In genomic region chr7:143506675-143507074, GRCm38 (mm10) we compare ENCODE assay signal across 10 mouse cellular contexts. TPM values are rescaled to one million over a fixed set of nuclear protein-coding genes. Genes with fewer than 3 reads are reported as not detected.
A peak's percentile ranks its signal among the peaks of the same experiment; 100 is the strongest.
DNase-seq lines count a peak whose midpoint lies in the region; ATAC-seq and TF ChIP-seq lines count a peak whose summit lies in the region.
"Had no signal": no experiment of that assay in that cellular context is flagged by ENCODE, and none has a peak within 500 bp of the region (broad histone marks: within the 10 kb centered on the region; RNA-seq: fewer than 3 reads in every experiment).

No protein-coding gene starts in this region.

- no peak overlapping the region for H3K4me2 ChIP-seq in hindbrain, postnatal 0 days (ENCODE audit: low read depth, low read length)
- H3K4me2 ChIP-seq: hindbrain, embryonic 15.5 days had no signal

- no peak overlapping the region for H3K4me3 ChIP-seq in cerebellum, adult 2 months (replicated peaks; ENCODE audit: insufficient read depth, low read depth, low read length)
- H3K4me3 ChIP-seq in hindbrain, postnatal 0 days (ENCODE audit: low read length): no peak overlapping the region
- H3K4me3 ChIP-seq in spleen, adult 2 months (ENCODE audit: extremely low read depth, insufficient read depth, insufficient read length): no peak overlapping the region
- H3K4me3 ChIP-seq: hindbrain, embryonic 15.5 days had no signal

- TF ChIP-seq POLR2A in cerebellum, adult 2 months (IDR thresholded peaks at IDR 0.05; ENCODE audit: borderline replicate concordance, insufficient read depth, low read length): no peak
- no peak for TF ChIP-seq POLR2A in spleen, adult 2 months (IDR thresholded peaks at IDR 0.05; ENCODE audit: low read depth, low read length)

- H3K9me3 ChIP-seq in hindbrain, postnatal 0 days (ENCODE audit: low read length): no peaks in the 10 kb centered on the region
- H3K9me3 ChIP-seq: hindbrain, embryonic 15.5 days had no signal

- ATAC-seq in hindbrain, postnatal 0 days: no peak

- no peaks in the 10 kb centered on the region for H3K36me3 ChIP-seq in hindbrain, postnatal 0 days (ENCODE audit: insufficient read depth, low read length)
- no peaks in the 10 kb centered on the region for H3K36me3 ChIP-seq in spleen, adult 2 months (ENCODE audit: control insufficient read depth, insufficient read depth, low read length)
- H3K36me3 ChIP-seq: hindbrain, embryonic 15.5 days had no signal

- peak; percentile 44; the same call in 1 of the 2 replicates for TF ChIP-seq CTCF in cerebellum, adult 2 months (IDR thresholded peaks at IDR 0.05; ENCODE audit: borderline replicate concordance, insufficient read depth, low read depth, low read length)
- TF ChIP-seq CTCF in hindbrain, postnatal 0 days (IDR thresholded peaks at IDR 0.05; ENCODE audit: low read depth): peak; percentile 85
- peak; percentile 29; the same call in 1 of the 2 replicates for TF ChIP-seq CTCF in spleen, adult 2 months (IDR thresholded peaks at IDR 0.05; ENCODE audit: extremely low read depth, insufficient read depth, insufficient read length, insufficient replicate concordance)

- no peak overlapping the region for H3K9ac ChIP-seq in hindbrain, postnatal 0 days (replicated peaks; ENCODE audit: low read length)
- H3K9ac ChIP-seq: hindbrain, embryonic 15.5 days had no signal

- H3K27ac ChIP-seq in cerebellum, adult 2 months (ENCODE audit: insufficient read depth, low read length): no peak overlapping the region
- H3K27ac ChIP-seq in hindbrain, postnatal 0 days: no peak overlapping the region
- H3K27ac ChIP-seq in spleen, adult 2 months (ENCODE audit: insufficient read depth, low read length): no peak overlapping the region
- H3K27ac ChIP-seq: hindbrain, embryonic 15.5 days had no signal

- peaks cover 5% of the 10 kb centered on the region; the same call in 1 of the 2 replicates for H3K27me3 ChIP-seq in cerebellum, adult 2 months (ENCODE audit: control insufficient read depth, insufficient read depth, low read length)
- H3K27me3 ChIP-seq in hindbrain, postnatal 0 days (ENCODE audit: insufficient read depth, low read length): peaks cover 20% of the 10 kb centered on the region
- peaks cover 13% of the 10 kb centered on the region for H3K27me3 ChIP-seq in spleen, adult 2 months (ENCODE audit: control insufficient read depth, insufficient read depth, low read length)

- WGBS in cerebellum, adult 2 months: 37% methylated on average over 7 of the region's 7 CpGs
- WGBS in hindbrain, postnatal 0 days: 36% methylated on average over 7 of the region's 7 CpGs
- WGBS in spleen, adult 2 months: 40% methylated on average over 7 of the region's 7 CpGs

- peak; percentile 15 to 24 for DNase-seq in cerebellum, adult 2 months
- DNase-seq in cerebellum, adult 9-11 months: no peak
- DNase-seq in ovary, postnatal 14 days (ENCODE audit: low spot score): peak; percentile 33
- DNase-seq in ovary, adult 18-20 months (ENCODE audit: low spot score): no peak
- DNase-seq in cerebellum, adult 8-10 months: peak; percentile 24
- DNase-seq in hindbrain, postnatal 0 days (ENCODE audit: low spot score): peak; percentile 66
- DNase-seq in lung, adult 18-20 months: peak; percentile 54 to 62
- peak; percentile 18 to 36 for DNase-seq in spleen, adult 2 months (ENCODE audit: low read depth in 1 of 2, low spot score in 2 of 2)

- no peaks in the 10 kb centered on the region for H3K4me1 ChIP-seq in cerebellum, adult 2 months (ENCODE audit: control insufficient read depth, insufficient read depth, low read length)
- 0 out of 2 replicates have a peak, but pooled peaks cover 2% of the 10 kb centered on the region for H3K4me1 ChIP-seq in hindbrain, postnatal 0 days (ENCODE audit: insufficient read depth, low read length)
- H3K4me1 ChIP-seq in spleen, adult 2 months (ENCODE audit: control insufficient read depth, insufficient read depth, insufficient read length): peaks cover 3% of the 10 kb centered on the region; the same call in 1 of the 2 replicates

RNA-seq across cellular contexts. Expression of gene Phlda2, which starts 3.7 kb away (rescaled TPM):
- polyA plus RNA-seq in cerebellum, adult 2 months (2012; rRNA removed): not detected in 2 replicates
- total RNA-seq in hindbrain, postnatal 0 days (2014; rRNA removed): 0.52 TPM in 1 of 2 replicates, not detected in the other
- polyA plus RNA-seq in hindbrain, postnatal 0 days (2015; fragmentation: Nextera tagmentation; extraction: Ambion mirVana): 0.66 and 0.73 TPM in 2 replicates
- polyA plus RNA-seq in spleen, adult 2 months (2012; rRNA removed): 0.37 and 1.2 TPM in 2 replicates
- total RNA-seq: neutrophil, adult 5-6 weeks had no signal

RNA-seq across cellular contexts. Expression of gene Slc22a18, which starts 33.1 kb away (rescaled TPM):
- polyA plus RNA-seq in cerebellum, adult 2 months (2012; rRNA removed): 0.87 and 0.90 TPM in 2 replicates
- 0.58 and 1.8 TPM in 2 replicates for total RNA-seq in hindbrain, postnatal 0 days (2014; rRNA removed)
- polyA plus RNA-seq in hindbrain, postnatal 0 days (2015; fragmentation: Nextera tagmentation; extraction: Ambion mirVana): 0.90 and 1.2 TPM in 2 replicates
- polyA plus RNA-seq in spleen, adult 2 months (2012; rRNA removed): 1.7 and 2.2 TPM in 2 replicates
- total RNA-seq: neutrophil, adult 5-6 weeks had no signal

RNA-seq across cellular contexts. Expression of gene Nap1l4, which starts 42.2 kb away (rescaled TPM):
- polyA plus RNA-seq in cerebellum, adult 2 months (2012; rRNA removed): 164 and 185 TPM in 2 replicates
- total RNA-seq in hindbrain, postnatal 0 days (2014; rRNA removed): 139 and 140 TPM in 2 replicates
- 251 and 253 TPM in 2 replicates for polyA plus RNA-seq in hindbrain, postnatal 0 days (2015; fragmentation: Nextera tagmentation; extraction: Ambion mirVana)
- 50.0 and 50.1 TPM in 2 replicates for polyA plus RNA-seq in spleen, adult 2 months (2012; rRNA removed)

RNA-seq across cellular contexts. Expression of gene Cdkn1c, which starts 45.8 kb away (rescaled TPM):
- polyA plus RNA-seq in cerebellum, adult 2 months (2012; rRNA removed): 8.2 and 12.4 TPM in 2 replicates
- total RNA-seq in hindbrain, postnatal 0 days (2014; rRNA removed): 127 and 139 TPM in 2 replicates
- 144 and 150 TPM in 2 replicates for polyA plus RNA-seq in hindbrain, postnatal 0 days (2015; fragmentation: Nextera tagmentation; extraction: Ambion mirVana)
- 2.2 and 2.5 TPM in 2 replicates for polyA plus RNA-seq in spleen, adult 2 months (2012; rRNA removed)

Comparison
In these comparisons a context has a peak if more than half of its experiments do, and no peak if none do; other contexts are left out.
1. DNase-seq: peak in cerebellum, adult 2 months (2 of 2), ovary, postnatal 14 days (single experiment), cerebellum, adult 8-10 months (single experiment), hindbrain, postnatal 0 days (single experiment), lung, adult 18-20 months (2 of 2) and spleen, adult 2 months (2 of 2); none in cerebellum, adult 9-11 months (single experiment) and ovary, adult 18-20 months (single experiment).
2. CTCF ChIP-seq: peak in every context shown above with its lines; median percentile 85 in hindbrain, postnatal 0 days; 44 in cerebellum, adult 2 months; 29 in spleen, adult 2 months.